Mouse (Mus musculus) stomach, postnatal 0 days (tissue): ENCODE measurements around the gene Cntn2. TPM values are rescaled to one million over a fixed set of nuclear protein-coding genes. Genes with fewer than 3 reads are reported as not detected.

ENCODE experiments used
- ATAC-seq: fragments of 200-750 bp; cut with Nextera tagmentation; 2 replicates; pipeline ENCODE4 v1.8.0; 2017; ENCODE audit not compliant: low FRiP score, low TSS enrichment
- DNase-seq: peaks from one replicate; pipeline ENCODE4 v3.0.0-alpha.2; 2016; ENCODE audit warnings: low spot score
- H3K27ac ChIP-seq: fragments of 300-500 bp; sonication (generic); replicated peaks from 2 replicates; pipeline ENCODE4 v1.5.1; 2014; ENCODE audit warnings: mild to moderate bottlenecking, control low read depth
- H3K27me3 ChIP-seq: fragments of 300-500 bp; sonication (generic); 2 replicates; pipeline ENCODE4 v1.6.1; 2014; ENCODE audit warnings: low read length; ENCODE audit not compliant: control insufficient read depth, insufficient read depth
- H3K36me3 ChIP-seq: fragments of 300-500 bp; sonication (generic); 2 replicates; pipeline ENCODE4 v1.6.1; 2014; ENCODE audit warnings: low read length, mixed read lengths; ENCODE audit not compliant: control insufficient read depth, insufficient read depth
- H3K4me1 ChIP-seq: fragments of 300-500 bp; sonication (generic); replicated peaks from 2 replicates; pipeline ENCODE4 v1.6.1; 2014; ENCODE audit warnings: antibody characterized with exemption; ENCODE audit not compliant: control insufficient read depth, insufficient read depth
- H3K4me2 ChIP-seq: fragments of 300-500 bp; sonication (generic); replicated peaks from 2 replicates; pipeline ENCODE4 v1.6.1; 2014; ENCODE audit warnings: low read depth, mild to moderate bottlenecking, control low read depth, moderate library complexity
- H3K4me3 ChIP-seq: fragments of 300-500 bp; sonication (generic); 2 replicates; pipeline ENCODE4 v1.5.1; 2014; ENCODE audit warnings: low read depth, low read length, control low read depth
- H3K9ac ChIP-seq: fragments of 300-500 bp; sonication (generic); 2 replicates; pipeline ENCODE4 v1.6.1; 2014; ENCODE audit warnings: mild to moderate bottlenecking, low read length, control low read depth, mixed read lengths
- H3K9me3 ChIP-seq: fragments of 300-500 bp; sonication (generic); 2 replicates; pipeline ENCODE4 v1.6.1; 2016; ENCODE audit warnings: low read length; ENCODE audit not compliant: control insufficient read depth
- CTCF ChIP-seq: IDR thresholded peaks from 2 replicates; pipeline ENCODE4 v1.5.1; 2016; ENCODE audit warnings: antibody characterized with exemption, low read depth, mild to moderate bottlenecking, moderate library complexity
- EP300 ChIP-seq: optimal IDR thresholded peaks from 2 replicates; pipeline ENCODE3; 2016; ENCODE audit warnings: antibody characterized with exemption
- WGBS: fragments of 180-500 bp; shearing (Covaris S2); extraction: QIAGEN DNeasy Blood & Tissue Kit; methylation state at CpG from one replicate; pipeline ENCODE4 v1.1.7; 2014; 5-methylcytosine and 5-hydroxymethylcytosine counted together
- polyA plus RNA-seq: library from polyadenylated mRNA; unstranded; fragments of >200 nt; fragmentation: Nextera tagmentation; extraction: Ambion mirVana; gene quantifications from 2 replicates; pipeline ENCODE4 v1.2.1, GENCODE M21; 2015

The Cntn2 gene
- polyA plus RNA-seq, 1 experiment from 2014 or later, result 0.13 TPM

DNA sequence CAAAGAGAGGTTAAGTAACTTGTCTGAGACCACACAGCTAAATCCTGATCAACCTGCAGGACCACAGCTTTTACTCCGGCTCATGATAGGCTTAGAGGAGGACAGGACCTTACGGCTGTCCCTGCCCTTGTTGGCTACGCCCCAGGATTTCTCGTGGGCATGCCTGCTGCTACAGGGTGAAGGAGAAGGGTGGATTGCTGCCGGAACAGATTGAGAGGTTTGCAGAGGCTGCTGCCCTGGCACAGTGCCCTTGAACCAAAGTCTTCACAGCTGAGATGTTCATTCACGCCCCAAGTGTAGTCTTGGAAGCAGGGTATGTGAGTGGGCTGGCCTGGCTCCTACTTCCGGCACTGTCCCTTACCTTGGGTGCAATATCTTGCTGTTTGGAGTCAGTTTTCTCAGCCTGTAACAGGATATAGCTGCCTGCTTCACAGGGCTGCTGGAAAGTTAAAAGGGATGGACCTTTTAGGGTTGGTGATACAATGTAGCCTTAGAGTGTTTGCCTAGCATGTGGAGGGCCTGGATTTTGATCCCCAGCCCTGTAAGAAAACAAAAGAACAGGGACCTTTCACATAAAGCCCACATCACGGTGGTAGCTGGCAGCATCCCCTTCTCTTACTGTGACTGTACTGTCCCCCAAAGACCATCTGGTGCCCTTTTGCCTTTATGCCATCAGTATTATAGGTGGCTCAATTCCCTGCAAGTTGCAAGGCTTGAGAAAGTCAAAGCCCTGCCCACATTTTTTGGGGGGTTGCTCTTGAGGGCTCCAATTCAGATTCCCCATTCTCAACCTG, 18.0 kb upstream of the Cntn2 start:
- no peak overlapping the region for H3K4me3 ChIP-seq
- WGBS, result 37% methylated on average over 8 of the region's 8 CpGs
- TF ChIP-seq EP300, result no peak
- TF ChIP-seq CTCF, result no peak
- H3K4me1 ChIP-seq, result peaks cover 6% of the 10 kb centered on the region; the same call in 1 of the 2 replicates
- no peak overlapping the region for H3K27ac ChIP-seq
- no peak overlapping the region for H3K9ac ChIP-seq
- H3K9me3 ChIP-seq, result no peaks in the 10 kb centered on the region
- DNase-seq, result peak; percentile 25
- no peaks in the 10 kb centered on the region for H3K36me3 ChIP-seq
- no peaks in the 10 kb centered on the region for H3K27me3 ChIP-seq
- ATAC-seq, result no peak
- H3K4me2 ChIP-seq, result no peak overlapping the region

DNA sequence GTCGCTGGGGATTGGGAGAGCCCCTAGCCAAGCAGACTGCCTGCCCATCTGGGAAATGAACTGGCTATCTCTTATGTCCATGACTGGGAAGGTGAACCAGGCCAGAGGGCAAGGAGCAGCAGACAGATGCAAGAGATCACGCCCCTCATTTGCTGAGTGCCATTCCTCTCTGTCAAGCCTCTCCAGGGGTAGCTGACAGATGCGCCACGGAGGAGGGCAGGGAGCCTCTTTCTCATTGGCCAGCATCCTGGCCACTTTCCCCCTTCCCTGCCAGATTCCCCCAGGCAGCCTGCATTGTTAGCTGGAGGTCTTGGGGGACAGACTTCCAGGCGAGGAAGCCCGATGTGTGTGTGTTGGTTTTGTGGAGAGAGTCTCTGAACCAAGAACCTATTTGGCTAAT, 16.0 kb upstream of the Cntn2 start:
- H3K36me3 ChIP-seq, result no peaks in the 10 kb centered on the region
- DNase-seq (no peak), ATAC-seq (no peak)
- no peak overlapping the region for H3K27ac ChIP-seq
- no peaks in the 10 kb centered on the region for H3K9me3 ChIP-seq
- H3K9ac ChIP-seq, result no peak overlapping the region
- no peaks in the 10 kb centered on the region for H3K27me3 ChIP-seq
- no peak overlapping the region for H3K4me2 ChIP-seq
- no peak overlapping the region for H3K4me3 ChIP-seq
- H3K4me1 ChIP-seq, result peaks cover 6% of the 10 kb centered on the region; the same call in 1 of the 2 replicates
- TF ChIP-seq CTCF (no peak), EP300 (no peak)
- 47% methylated on average over 6 of the region's 6 CpGs for WGBS

DNA sequence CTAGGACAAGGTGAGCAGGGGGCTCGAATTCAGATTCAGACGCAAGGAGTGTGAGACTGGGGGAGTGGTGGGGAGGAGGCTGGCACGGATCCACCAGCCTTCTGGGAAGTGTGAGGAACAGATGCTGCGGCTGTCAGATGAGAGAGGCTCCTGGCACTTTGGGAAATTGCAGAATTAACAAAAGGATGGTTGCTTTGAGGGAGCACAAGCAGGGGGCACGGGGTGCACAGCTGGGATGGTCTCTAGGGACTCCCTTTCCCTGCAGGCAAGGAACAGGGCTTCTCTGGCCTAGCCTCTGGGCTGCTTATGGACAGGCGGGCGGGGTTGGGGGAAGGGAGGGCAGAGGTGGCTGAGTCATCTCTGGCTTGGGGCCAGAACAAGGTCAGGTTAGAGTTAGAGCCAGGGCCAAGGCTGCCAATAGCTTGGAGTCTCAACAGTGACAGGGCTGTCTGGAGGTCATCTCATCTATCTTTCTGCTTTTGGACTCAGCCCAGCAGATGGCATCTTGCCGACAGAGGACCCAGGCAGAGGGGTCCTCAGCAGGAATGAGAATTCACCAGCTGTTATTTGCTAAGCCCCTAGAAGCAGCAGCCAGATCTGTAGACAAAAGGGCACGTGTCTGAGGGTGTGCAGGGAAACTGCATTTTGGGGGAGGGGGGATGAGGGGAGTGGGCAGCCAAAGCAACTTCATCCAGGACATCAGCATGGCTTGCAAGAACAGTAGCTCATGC, 15.0 kb upstream of the Cntn2 start:
- Histone ChIP-seq H3K4me1 (peaks cover 6% of the 10 kb centered on the region; the same call in 1 of the 2 replicates), H3K9ac (no peak overlapping the region), H3K9me3 (no peaks in the 10 kb centered on the region), H3K4me2 (no peak overlapping the region), H3K36me3 (no peaks in the 10 kb centered on the region), H3K27ac (no peak overlapping the region), H3K27me3 (no peaks in the 10 kb centered on the region), H3K4me3 (no peak overlapping the region)
- TF ChIP-seq CTCF, result no peak
- no peak for TF ChIP-seq EP300
- ATAC-seq, result peak; percentile 90
- peak; percentile 76 for DNase-seq
- 20% methylated on average over 9 of the region's 9 CpGs for WGBS

DNA sequence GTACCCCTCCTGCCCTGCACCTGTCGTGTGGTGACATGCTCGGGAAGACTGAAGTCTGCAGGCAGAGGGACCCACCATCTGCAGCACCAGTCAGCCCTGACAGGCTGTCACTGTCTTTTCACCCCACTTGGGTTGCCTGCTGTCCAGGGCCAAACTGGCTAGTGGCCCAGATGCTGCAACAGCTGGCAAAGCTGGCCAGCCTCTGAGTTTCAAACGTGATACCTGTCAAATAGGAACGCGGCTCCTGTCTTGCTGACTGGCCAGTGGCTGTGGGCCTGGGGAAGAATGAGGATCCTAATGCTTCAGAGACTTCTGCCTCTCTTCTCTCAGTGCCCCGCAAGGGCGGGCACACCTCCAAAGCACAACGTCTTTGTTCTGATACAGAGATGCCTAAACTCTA, 733 bp upstream of the Cntn2 start:
- Histone ChIP-seq H3K27me3 (peaks cover 4% of the 10 kb centered on the region; the same call in 1 of the 2 replicates), H3K27ac (no peak overlapping the region), H3K4me2 (no peak overlapping the region), H3K4me3 (no peak overlapping the region), H3K9me3 (no peaks in the 10 kb centered on the region), H3K9ac (no peak overlapping the region), H3K4me1 (no peaks in the 10 kb centered on the region), H3K36me3 (no peaks in the 10 kb centered on the region)
- WGBS, result 77% methylated on average over 8 of the region's 8 CpGs
- no peak for ATAC-seq
- TF ChIP-seq CTCF (no peak), EP300 (no peak)
- DNase-seq, result no peak

DNA sequence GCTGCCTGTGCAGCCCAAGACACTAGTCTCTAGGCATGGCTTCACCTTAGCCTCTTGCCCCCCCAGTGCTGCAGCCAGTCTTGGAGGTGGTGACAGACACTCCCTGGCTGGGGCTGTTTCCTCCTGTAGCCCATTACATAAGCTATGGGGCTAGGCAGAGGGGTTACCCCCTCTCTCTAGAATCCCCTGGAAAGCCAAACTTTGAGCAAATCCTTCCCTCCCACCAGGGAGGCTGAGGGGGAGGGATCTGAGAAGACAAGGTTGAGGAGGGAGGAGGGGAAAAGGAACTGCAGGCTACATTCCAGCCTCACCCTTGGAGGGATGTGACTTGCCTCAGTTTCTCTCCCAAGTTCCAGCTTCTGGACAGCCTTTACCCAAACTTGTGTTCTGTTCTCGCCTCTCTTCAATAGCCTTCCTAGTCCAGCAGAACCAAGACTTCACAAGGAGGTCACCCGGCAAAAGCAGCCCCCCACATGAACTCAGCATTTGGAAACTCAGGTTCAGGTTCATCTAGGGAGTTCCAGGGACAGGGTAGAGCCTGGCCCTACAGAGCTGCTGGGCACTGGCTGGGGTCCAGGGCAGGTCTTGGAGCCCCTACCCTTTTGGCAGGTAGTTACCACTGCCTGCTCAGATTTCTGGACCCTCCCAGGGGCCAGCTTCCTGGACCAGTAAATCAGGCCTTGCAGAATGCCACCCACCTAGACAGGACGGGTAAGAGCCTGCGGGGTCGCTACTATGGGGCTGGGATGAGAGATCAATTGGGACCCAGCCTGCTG, 1.0 kb downstream of the Cntn2 start:
- no peak overlapping the region for H3K4me2 ChIP-seq
- no peak overlapping the region for H3K27ac ChIP-seq
- H3K9me3 ChIP-seq, result no peaks in the 10 kb centered on the region
- ATAC-seq (0 out of 2 replicates have a peak, but pooled peaks have one; percentile 2), DNase-seq (no peak)
- TF ChIP-seq EP300, result no peak
- TF ChIP-seq CTCF, result no peak
- no peak overlapping the region for H3K4me3 ChIP-seq
- 25% methylated on average over 5 of the region's 5 CpGs for WGBS
- H3K36me3 ChIP-seq, result no peaks in the 10 kb centered on the region
- peaks cover 4% of the 10 kb centered on the region; the same call in 1 of the 2 replicates for H3K27me3 ChIP-seq
- no peaks in the 10 kb centered on the region for H3K4me1 ChIP-seq
- no peak overlapping the region for H3K9ac ChIP-seq
